Mouse (Mus musculus): ENCODE results near the gene Cd6. TPM values are rescaled to one million over a fixed set of nuclear protein-coding genes. Genes with fewer than 3 reads are reported as not detected.

The Cd6 gene
- polyA plus RNA-seq, 2 experiments, result 0.10 TPM; not detected in 1

- H3K9me3 ChIP-seq (ENCODE audit: control insufficient read depth, low read length), result no peaks in the 10 kb centered on the region
- H3K4me3 ChIP-seq (replicated peaks; ENCODE audit: low read length), result no peak overlapping the region
- 86% methylated on average over 4 of the region's 4 CpGs for WGBS
- no peaks in the 10 kb centered on the region for H3K36me3 ChIP-seq (ENCODE audit: control insufficient read depth, insufficient read depth, low read length)
- ATAC-seq (ENCODE audit: low FRiP score, low read depth) (no peak), DNase-seq (ENCODE audit: low spot score) (no peak)
- H3K27me3 ChIP-seq (ENCODE audit: control insufficient read depth, insufficient read depth, low read length), result no peaks in the 10 kb centered on the region
- H3K9ac ChIP-seq (ENCODE audit: low read depth, low read length, severe bottlenecking), result no peak overlapping the region
- no peaks in the 10 kb centered on the region for H3K4me1 ChIP-seq (ENCODE audit: control insufficient read depth, insufficient read depth, low read length)
- H3K27ac ChIP-seq (replicated peaks; ENCODE audit: low read depth, low read length), result no peak overlapping the region
- TF ChIP-seq POLR2A (IDR thresholded peaks at IDR 0.05; ENCODE audit: borderline replicate concordance, extremely low read depth, insufficient read depth, insufficient read length), result no peak
- H3K4me2 ChIP-seq (replicated peaks; ENCODE audit: low read depth, low read length, severe bottlenecking), result no peak overlapping the region
These were observed 48.2 kb downstream of the Cd6 start for GRCm38 (mm10) chr19:10781641-10782040.

GRCm38 (mm10) chr19:10776906-10777305 is 53.0 kb downstream of the Cd6 start:
- ATAC-seq (ENCODE audit: low FRiP score, low read depth), result no peak
- H3K4me2 ChIP-seq (replicated peaks; ENCODE audit: low read depth, low read length, severe bottlenecking), result no peak overlapping the region
- TF ChIP-seq POLR2A (IDR thresholded peaks at IDR 0.05; ENCODE audit: borderline replicate concordance, extremely low read depth, insufficient read depth, insufficient read length), result no peak
- no peaks in the 10 kb centered on the region for H3K4me1 ChIP-seq (ENCODE audit: control insufficient read depth, insufficient read depth, low read length)
- DNase-seq (ENCODE audit: low spot score), result no peak
- H3K9me3 ChIP-seq (ENCODE audit: control insufficient read depth, low read length), result no peaks in the 10 kb centered on the region
- no peak overlapping the region for H3K9ac ChIP-seq (ENCODE audit: low read depth, low read length, severe bottlenecking)
- H3K36me3 ChIP-seq (ENCODE audit: control insufficient read depth, insufficient read depth, low read length), result no peaks in the 10 kb centered on the region
- H3K27ac ChIP-seq (replicated peaks; ENCODE audit: low read depth, low read length), result no peak overlapping the region
- no peak overlapping the region for H3K4me3 ChIP-seq (replicated peaks; ENCODE audit: low read length)
- H3K27me3 ChIP-seq (ENCODE audit: control insufficient read depth, insufficient read depth, low read length), result no peaks in the 10 kb centered on the region
- 87% methylated on average over 4 of the region's 4 CpGs for WGBS

GRCm38 (mm10) chr19:10774141-10774540 is 55.7 kb downstream of the Cd6 start:
- 91% methylated on average over 6 of the region's 6 CpGs for WGBS
- no peak for ATAC-seq (ENCODE audit: low FRiP score, low read depth)
- no peaks in the 10 kb centered on the region for H3K9me3 ChIP-seq (ENCODE audit: control insufficient read depth, low read length)
- no peak overlapping the region for H3K4me2 ChIP-seq (replicated peaks; ENCODE audit: low read depth, low read length, severe bottlenecking)
- DNase-seq (ENCODE audit: low spot score), result no peak
- no peak overlapping the region for H3K9ac ChIP-seq (ENCODE audit: low read depth, low read length, severe bottlenecking)
- H3K27me3 ChIP-seq (ENCODE audit: control insufficient read depth, insufficient read depth, low read length), result no peaks in the 10 kb centered on the region
- H3K4me3 ChIP-seq (replicated peaks; ENCODE audit: low read length), result no peak overlapping the region
- H3K36me3 ChIP-seq (ENCODE audit: control insufficient read depth, insufficient read depth, low read length), result no peaks in the 10 kb centered on the region
- no peaks in the 10 kb centered on the region for H3K4me1 ChIP-seq (ENCODE audit: control insufficient read depth, insufficient read depth, low read length)
- H3K27ac ChIP-seq (replicated peaks; ENCODE audit: low read depth, low read length), result no peak overlapping the region
- no peak for TF ChIP-seq POLR2A (IDR thresholded peaks at IDR 0.05; ENCODE audit: borderline replicate concordance, extremely low read depth, insufficient read depth, insufficient read length)

DNA sequence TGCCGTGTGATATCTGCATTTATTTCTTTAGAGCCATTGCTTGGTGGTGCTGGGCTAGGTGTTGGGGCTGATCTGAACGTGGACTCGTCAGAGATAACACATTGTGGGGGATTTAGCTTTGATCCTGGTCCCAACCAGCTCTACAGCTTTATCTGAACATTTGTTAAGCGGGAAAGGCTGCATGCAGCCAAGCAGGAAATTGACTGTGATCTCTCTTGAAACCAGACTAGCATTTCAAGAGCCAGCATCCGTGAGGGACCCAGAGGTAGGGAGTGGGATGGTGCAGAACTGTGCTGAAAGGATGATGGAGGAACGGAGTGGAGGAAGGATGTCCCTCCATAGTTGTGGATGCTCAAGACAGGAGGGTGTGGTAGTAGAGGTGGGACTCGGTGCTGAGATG is 56.5 kb downstream of the Cd6 start:
- ATAC-seq (ENCODE audit: low FRiP score, low read depth) (no peak), DNase-seq (ENCODE audit: low spot score) (no peak)
- no peak for TF ChIP-seq POLR2A (IDR thresholded peaks at IDR 0.05; ENCODE audit: borderline replicate concordance, extremely low read depth, insufficient read depth, insufficient read length)
- WGBS, result 72% methylated on average over 7 of the region's 7 CpGs
- no peak overlapping the region for H3K4me3 ChIP-seq (replicated peaks; ENCODE audit: low read length)
- no peak overlapping the region for H3K4me2 ChIP-seq (replicated peaks; ENCODE audit: low read depth, low read length, severe bottlenecking)
- no peaks in the 10 kb centered on the region for H3K4me1 ChIP-seq (ENCODE audit: control insufficient read depth, insufficient read depth, low read length)
- no peaks in the 10 kb centered on the region for H3K36me3 ChIP-seq (ENCODE audit: control insufficient read depth, insufficient read depth, low read length)
- H3K27me3 ChIP-seq (ENCODE audit: control insufficient read depth, insufficient read depth, low read length), result no peaks in the 10 kb centered on the region
- H3K9ac ChIP-seq (ENCODE audit: low read depth, low read length, severe bottlenecking), result no peak overlapping the region
- no peaks in the 10 kb centered on the region for H3K9me3 ChIP-seq (ENCODE audit: control insufficient read depth, low read length)
- no peak overlapping the region for H3K27ac ChIP-seq (replicated peaks; ENCODE audit: low read depth, low read length)

- TF ChIP-seq POLR2A (IDR thresholded peaks at IDR 0.05; ENCODE audit: borderline replicate concordance, extremely low read depth, insufficient read depth, insufficient read length), result no peak
- H3K9me3 ChIP-seq (ENCODE audit: control insufficient read depth, low read length), result no peaks in the 10 kb centered on the region
- H3K27me3 ChIP-seq (ENCODE audit: control insufficient read depth, insufficient read depth, low read length), result no peaks in the 10 kb centered on the region
- H3K4me3 ChIP-seq (replicated peaks; ENCODE audit: low read length), result no peak overlapping the region
- no peak overlapping the region for H3K27ac ChIP-seq (replicated peaks; ENCODE audit: low read depth, low read length)
- no peak overlapping the region for H3K9ac ChIP-seq (ENCODE audit: low read depth, low read length, severe bottlenecking)
- WGBS, result 96% methylated on average over 10 of the region's 10 CpGs
- ATAC-seq (ENCODE audit: low FRiP score, low read depth) (no peak), DNase-seq (ENCODE audit: low spot score) (no peak)
- no peaks in the 10 kb centered on the region for H3K4me1 ChIP-seq (ENCODE audit: control insufficient read depth, insufficient read depth, low read length)
- no peaks in the 10 kb centered on the region for H3K36me3 ChIP-seq (ENCODE audit: control insufficient read depth, insufficient read depth, low read length)
- H3K4me2 ChIP-seq (replicated peaks; ENCODE audit: low read depth, low read length, severe bottlenecking), result no peak overlapping the region
These were observed 57.0 kb downstream of the Cd6 start for GRCm38 (mm10) chr19:10772866-10773265.

DNA sequence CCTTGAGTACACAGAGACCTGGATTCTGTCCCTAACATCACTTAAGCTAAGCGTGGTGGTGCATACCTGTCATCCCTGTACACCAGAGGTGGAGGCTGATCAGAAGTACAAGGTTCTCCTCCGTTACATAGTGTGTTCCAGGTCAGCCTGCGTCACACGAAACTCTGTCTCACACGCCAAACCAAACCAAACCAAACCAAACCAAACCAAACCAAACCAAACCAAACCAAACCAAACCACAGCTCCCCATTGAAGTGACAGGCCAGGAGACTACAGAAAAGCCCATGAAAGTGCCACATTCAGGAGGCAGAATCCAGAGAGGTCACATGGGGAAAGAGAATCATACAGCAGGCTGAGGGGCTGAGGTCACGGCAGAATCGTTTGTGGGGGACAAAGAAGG is 57.9 kb downstream of the Cd6 start:
- TF ChIP-seq POLR2A (IDR thresholded peaks at IDR 0.05; ENCODE audit: borderline replicate concordance, extremely low read depth, insufficient read depth, insufficient read length), result no peak
- Histone ChIP-seq H3K9ac (ENCODE audit: low read depth, low read length, severe bottlenecking) (no peak overlapping the region), H3K9me3 (ENCODE audit: control insufficient read depth, low read length) (no peaks in the 10 kb centered on the region), H3K27ac (replicated peaks; ENCODE audit: low read depth, low read length) (no peak overlapping the region), H3K4me1 (ENCODE audit: control insufficient read depth, insufficient read depth, low read length) (no peaks in the 10 kb centered on the region), H3K27me3 (ENCODE audit: control insufficient read depth, insufficient read depth, low read length) (no peaks in the 10 kb centered on the region), H3K4me2 (replicated peaks; ENCODE audit: low read depth, low read length, severe bottlenecking) (no peak overlapping the region), H3K4me3 (replicated peaks; ENCODE audit: low read length) (no peak overlapping the region), H3K36me3 (ENCODE audit: control insufficient read depth, insufficient read depth, low read length) (no peaks in the 10 kb centered on the region)
- ATAC-seq (ENCODE audit: low FRiP score, low read depth) (no peak), DNase-seq (ENCODE audit: low spot score) (no peak)
- WGBS, result 84% methylated on average over 7 of the region's 7 CpGs

Measured in limb, embryonic 14.5 days (tissue).